ENCODE assay signal across 10 mouse cellular contexts in the genomic region with DNA sequence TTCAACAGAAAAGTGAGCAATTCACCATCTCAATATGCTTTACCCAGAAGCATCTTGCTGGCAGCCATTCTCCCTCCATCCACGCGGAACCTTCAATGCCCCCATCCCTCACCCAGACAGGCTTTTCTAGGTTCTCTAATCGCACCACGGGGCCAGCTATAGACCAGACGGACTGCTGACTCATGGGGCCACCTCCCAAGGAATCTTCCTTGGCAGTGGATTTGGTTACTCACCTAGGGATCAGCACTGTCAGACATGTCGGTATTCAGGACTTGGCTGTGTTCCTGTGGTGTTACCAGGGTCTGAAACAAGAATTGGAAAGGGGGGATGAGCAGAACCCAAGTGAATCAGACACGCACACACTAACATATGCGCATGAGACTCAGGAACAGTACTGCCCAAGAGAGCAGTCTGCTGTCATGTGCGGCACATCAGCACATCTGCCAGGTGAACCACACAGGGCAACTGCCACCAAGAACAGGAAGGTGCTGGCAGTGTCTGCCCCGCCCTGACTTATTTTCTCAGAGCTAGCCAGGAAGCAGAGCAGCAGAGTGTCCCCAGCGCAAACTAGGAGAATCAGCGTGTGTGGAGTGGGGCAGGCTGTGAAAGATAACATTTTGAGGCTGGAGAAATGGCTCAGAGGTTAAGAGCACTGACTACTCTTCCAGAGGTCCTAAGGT. TPM values are rescaled to one million over a fixed set of nuclear protein-coding genes. Genes with fewer than 3 reads are reported as not detected.
DNase-seq lines count a peak whose midpoint lies in the region; ATAC-seq and TF ChIP-seq lines count a peak whose summit lies in the region.
"Had no signal": no experiment of that assay in that cellular context is flagged by ENCODE, and none has a peak within 500 bp of the region (broad histone marks: within the 10 kb centered on the region; RNA-seq: fewer than 3 reads in every experiment).

No protein-coding gene starts in this region.

- TF ChIP-seq CTCF in spleen, adult 2 months (IDR thresholded peaks at IDR 0.05; ENCODE audit: extremely low read depth, insufficient read depth, insufficient read length, insufficient replicate concordance): no peak
- no peak for TF ChIP-seq CTCF in left cerebral cortex, adult 2 months (IDR thresholded peaks at IDR 0.05)

- ATAC-seq in megakaryocyte-erythroid progenitor cell, adult 5-6 weeks (replicated peaks; ENCODE audit: low FRiP score, low TSS enrichment, poor library complexity, severe bottlenecking): peak; percentile 77
- ATAC-seq in kidney, embryonic 14.5 days (ENCODE audit: low FRiP score, low TSS enrichment): no peak

- H3K4me2 ChIP-seq in kidney, embryonic 14.5 days (replicated peaks; ENCODE audit: low read depth, low read length): no peak overlapping the region

- peak; percentile 34 for DNase-seq in adrenal gland, postnatal 14 days
- DNase-seq in adrenal gland, postnatal 10 days: no peak
- peak; percentile 60 to 69 for DNase-seq in spleen, adult 2 months (ENCODE audit: low read depth in 1 of 2, low spot score in 2 of 2)
- no peak for DNase-seq in spleen, adult 12 weeks (ENCODE audit: low spot score)
- DNase-seq in left cerebral cortex, adult 2 months (ENCODE audit: extremely low spot score in 1 of 2, low spot score in 2 of 2): no peak
- no peak for DNase-seq in heart, adult 9 months (ENCODE audit: low spot score in 2 of 2)

- peak overlapping the region; percentile 65 for H3K27ac ChIP-seq in spleen, adult 2 months (ENCODE audit: insufficient read depth, low read length)
- H3K27ac ChIP-seq in left cerebral cortex, adult 2 months: no peak overlapping the region
- no peak overlapping the region for H3K27ac ChIP-seq in kidney, embryonic 14.5 days (ENCODE audit: low read depth, low read length)

- H3K4me3 ChIP-seq in spleen, adult 2 months (ENCODE audit: extremely low read depth, insufficient read depth, insufficient read length): no peak overlapping the region; the same call in 1 of the 2 replicates
- no peak overlapping the region for H3K4me3 ChIP-seq in left cerebral cortex, adult 2 months
- no peak overlapping the region for H3K4me3 ChIP-seq in kidney, embryonic 14.5 days (ENCODE audit: low read length)
- H3K4me3 ChIP-seq: hindbrain, embryonic 10.5 days had no signal

- no peak; the same call in 1 of the 2 replicates for TF ChIP-seq POLR2A in spleen, adult 2 months (IDR thresholded peaks at IDR 0.05; ENCODE audit: low read depth, low read length)

- H3K4me1 ChIP-seq in spleen, adult 2 months (ENCODE audit: control insufficient read depth, insufficient read depth, insufficient read length): peaks cover 54% of the 10 kb centered on the region; the same call in 1 of the 2 replicates
- peaks cover 10% of the 10 kb centered on the region for H3K4me1 ChIP-seq in kidney, embryonic 14.5 days (ENCODE audit: control insufficient read depth, insufficient read depth, low read length)

- WGBS in spleen, adult 2 months: 36% methylated on average over 12 of the region's 12 CpGs
- 80% methylated on average over 12 of the region's 12 CpGs for WGBS in kidney, embryonic 14.5 days

- intact Hi-C loops in left cerebral cortex, adult 2 months (cut with DNase I): no loop called here

- H3K9ac ChIP-seq in kidney, embryonic 14.5 days (ENCODE audit: low read depth, low read length): no peak overlapping the region

- H3K9me3 ChIP-seq in kidney, embryonic 14.5 days (ENCODE audit: control insufficient read depth, low read length): no peaks in the 10 kb centered on the region
- H3K9me3 ChIP-seq: hindbrain, embryonic 10.5 days had no signal

- H3K27me3 ChIP-seq in spleen, adult 2 months (ENCODE audit: control insufficient read depth, insufficient read depth, low read length): no peaks in the 10 kb centered on the region
- H3K27me3 ChIP-seq in kidney, embryonic 14.5 days (ENCODE audit: control insufficient read depth, insufficient read depth, low read length): no peaks in the 10 kb centered on the region
- H3K27me3 ChIP-seq: CH12.LX had no signal

- H3K36me3 ChIP-seq in spleen, adult 2 months (ENCODE audit: control insufficient read depth, insufficient read depth, low read length): peaks cover 8% of the 10 kb centered on the region
- H3K36me3 ChIP-seq in kidney, embryonic 14.5 days (ENCODE audit: control insufficient read depth, insufficient read depth, low read length): no peaks in the 10 kb centered on the region
- H3K36me3 ChIP-seq: hindbrain, embryonic 10.5 days had no signal

RNA-seq across cellular contexts. Expression of a gene that starts 30.4 kb away (rescaled TPM):
- 9.5 and 20.0 TPM in 2 replicates for total RNA-seq in adrenal gland, postnatal 14 days (2021)
- 10 to 100 TPM; 13.9 to 25.4 TPM for total RNA-seq in adrenal gland, postnatal 10 days (2021)
- polyA plus RNA-seq in spleen, adult 2 months (2012; rRNA removed): 77.0 and 103 TPM in 2 replicates
- 38.5 and 38.8 TPM in 2 replicates for total RNA-seq in megakaryocyte-erythroid progenitor cell, adult 5-6 weeks (2014; fragmentation: Nextera tagmentation)
- total RNA-seq in megakaryocyte-erythroid progenitor cell, adult 5-6 weeks (2017): 16.0 and 18.0 TPM in 2 replicates
- total RNA-seq in left cerebral cortex, adult 2 months (2021): 10 to 100 TPM; 69.0 to 83.6 TPM
- 11.3 and 20.2 TPM in 2 replicates for polyA plus RNA-seq in kidney, embryonic 14.5 days (2014; fragmentation: Nextera tagmentation; extraction: Ambion mirVana)

Comparison
In these comparisons a context has a peak if more than half of its experiments do, and no peak if none do; other contexts are left out.
1. DNase-seq: peak in adrenal gland, postnatal 14 days (single experiment) and spleen, adult 2 months (2 of 2); none in adrenal gland, postnatal 10 days (single experiment), spleen, adult 12 weeks (single experiment), left cerebral cortex, adult 2 months (0 of 2) and heart, adult 9 months (0 of 2).